Mouse (Mus musculus) G1E (cell line): Measurements from ENCODE around the gene Add1.

ENCODE experiments used
- CTCF ChIP-seq: IDR thresholded peaks from 2 replicates; pipeline ENCODE4 v1.5.1; 2012; ENCODE audit warnings: low read depth, low read length, inconsistent platforms, mixed read lengths
- GATA1 ChIP-seq: IDR thresholded peaks from 2 replicates; pipeline ENCODE4 v1.6.1; 2012; ENCODE audit warnings: borderline replicate concordance, low read length, inconsistent platforms, mixed read lengths

DNA sequence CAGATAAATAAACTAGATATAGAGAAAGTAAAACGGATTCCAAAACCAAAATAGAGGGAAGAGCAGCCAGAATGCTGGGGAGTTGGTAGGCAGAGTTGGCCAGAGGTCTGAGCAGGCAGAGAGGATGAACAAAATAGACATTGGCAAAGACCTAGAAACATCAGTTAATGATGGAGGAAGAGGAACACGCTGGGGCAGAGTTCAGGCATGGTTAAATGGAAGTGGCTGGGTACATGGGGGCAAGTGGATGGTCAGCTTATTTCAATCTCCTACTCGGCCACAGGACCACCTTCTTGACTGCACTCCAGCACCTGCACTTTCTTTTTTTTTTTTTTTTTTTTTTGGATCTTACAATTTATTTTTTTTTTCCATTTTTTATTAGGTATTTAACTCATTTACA is 68.5 kb downstream of the Add1 start:
- no peak for TF ChIP-seq CTCF
- no peak for TF ChIP-seq GATA1
